Mouse (Mus musculus) hindbrain, embryonic 14.5 days (tissue): ENCODE results near the gene Kcnj14. TPM values are rescaled to one million over a fixed set of nuclear protein-coding genes. Genes with fewer than 3 reads are reported as not detected.

Source experiments
- ATAC-seq: fragments of 200-750 bp; cut with Nextera tagmentation; 2 replicates; pipeline ENCODE4 v1.8.0; 2017; ENCODE audit warnings: moderate number of reproducible peaks, mild to moderate bottlenecking, moderate TSS enrichment, moderate library complexity; ENCODE audit not compliant: low FRiP score
- DNase-seq: peaks from one replicate; pipeline ENCODE4 v3.0.0-alpha.2; 2015; ENCODE audit warnings: low spot score
- H3K27ac ChIP-seq: fragments of 300-500 bp; sonication (generic); 2 replicates; pipeline ENCODE4 v1.5.1; 2014; ENCODE audit warnings: mild to moderate bottlenecking, moderate library complexity
- H3K27me3 ChIP-seq: fragments of 300-500 bp; sonication (generic); 2 replicates; pipeline ENCODE4 v1.6.1; 2014; ENCODE audit warnings: mild to moderate bottlenecking, low read length, mixed read lengths; ENCODE audit not compliant: control insufficient read depth, insufficient read depth
- H3K36me3 ChIP-seq: fragments of 300-500 bp; sonication (generic); replicated peaks from 2 replicates; pipeline ENCODE4 v1.6.1; 2014; ENCODE audit not compliant: control insufficient read depth, insufficient read depth
- H3K4me1 ChIP-seq: fragments of 300-500 bp; sonication (generic); replicated peaks from 2 replicates; pipeline ENCODE4 v1.6.1; 2014; ENCODE audit warnings: antibody characterized with exemption, low read length, mixed read lengths; ENCODE audit not compliant: control insufficient read depth, insufficient read depth
- H3K4me2 ChIP-seq: fragments of 300-500 bp; sonication (generic); replicated peaks from 2 replicates; pipeline ENCODE4 v1.6.1; 2014; ENCODE audit warnings: mild to moderate bottlenecking, moderate library complexity
- H3K4me3 ChIP-seq: fragments of 300-500 bp; sonication (generic); replicated peaks from 2 replicates; pipeline ENCODE4 v1.5.1; 2014; ENCODE audit warnings: mild to moderate bottlenecking, low read length
- H3K9ac ChIP-seq: fragments of 300-500 bp; sonication (generic); 2 replicates; pipeline ENCODE4 v1.6.1; 2014
- H3K9me3 ChIP-seq: fragments of 300-500 bp; sonication (generic); 2 replicates; pipeline ENCODE4 v1.6.1; 2016; ENCODE audit warnings: low read length; ENCODE audit not compliant: control insufficient read depth
- WGBS: fragments of 180-500 bp; shearing (Covaris S2); extraction: QIAGEN DNeasy Blood & Tissue Kit; methylation state at CpG from one replicate; pipeline ENCODE4 v1.1.7; 2014; 5-methylcytosine and 5-hydroxymethylcytosine counted together
- polyA plus RNA-seq: library from polyadenylated mRNA; unstranded; fragments of >200 nt; fragmentation: Nextera tagmentation; extraction: Ambion mirVana; gene quantifications from 2 replicates; pipeline ENCODE4 v1.2.1, GENCODE M21; 2014

The Kcnj14 gene
- polyA plus RNA-seq, 1 experiment from 2014 or later, result 1.3 TPM

DNA sequence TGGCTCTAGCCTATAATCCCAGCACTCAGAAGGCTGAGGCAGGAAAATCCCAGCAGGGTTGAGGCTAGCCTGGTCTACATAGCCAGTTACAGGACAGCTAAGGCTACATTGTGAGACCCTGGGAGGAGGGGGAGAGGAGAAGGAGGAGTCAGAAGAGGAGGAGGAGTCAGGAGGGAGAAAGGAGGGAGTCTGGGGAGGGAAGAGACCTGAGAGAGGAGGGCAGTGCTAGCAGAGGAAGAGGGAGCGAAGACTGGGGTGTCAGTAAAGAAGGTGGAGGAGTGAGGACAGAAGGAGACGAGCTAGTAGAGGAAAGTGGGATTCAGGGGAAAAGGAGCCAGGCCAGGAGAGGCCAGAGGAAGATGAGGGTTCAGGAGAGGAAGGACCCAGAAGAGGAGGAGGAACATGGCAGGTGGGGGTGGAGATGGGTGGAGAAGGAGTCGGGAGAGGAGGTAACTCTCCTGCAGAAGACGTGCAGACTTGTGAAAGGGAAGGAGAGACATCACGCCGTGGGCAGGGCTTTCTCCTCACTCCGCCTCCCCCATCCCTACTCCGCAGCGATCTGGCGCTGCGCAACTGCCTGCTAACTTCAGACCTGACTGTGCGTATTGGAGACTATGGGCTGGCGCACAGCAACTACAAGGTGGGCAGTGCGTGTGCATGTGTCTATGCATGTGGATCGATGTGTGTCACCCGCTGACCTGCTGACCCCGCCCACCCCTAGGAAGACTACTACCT, 32.7 kb downstream of the Kcnj14 start:
- ATAC-seq (no peak), DNase-seq (no peak)
- peaks cover 10% of the 10 kb centered on the region for H3K4me1 ChIP-seq
- WGBS, result 75% methylated on average over 17 of the region's 17 CpGs
- no peaks in the 10 kb centered on the region for H3K9me3 ChIP-seq
- peaks cover 15% of the 10 kb centered on the region; the same call in 1 of the 2 replicates for H3K27me3 ChIP-seq
- no peak overlapping the region for H3K9ac ChIP-seq
- no peak overlapping the region for H3K4me3 ChIP-seq
- peaks cover 98% of the 10 kb centered on the region for H3K36me3 ChIP-seq
- H3K4me2 ChIP-seq, result no peak overlapping the region
- H3K27ac ChIP-seq, result no peak overlapping the region

DNA sequence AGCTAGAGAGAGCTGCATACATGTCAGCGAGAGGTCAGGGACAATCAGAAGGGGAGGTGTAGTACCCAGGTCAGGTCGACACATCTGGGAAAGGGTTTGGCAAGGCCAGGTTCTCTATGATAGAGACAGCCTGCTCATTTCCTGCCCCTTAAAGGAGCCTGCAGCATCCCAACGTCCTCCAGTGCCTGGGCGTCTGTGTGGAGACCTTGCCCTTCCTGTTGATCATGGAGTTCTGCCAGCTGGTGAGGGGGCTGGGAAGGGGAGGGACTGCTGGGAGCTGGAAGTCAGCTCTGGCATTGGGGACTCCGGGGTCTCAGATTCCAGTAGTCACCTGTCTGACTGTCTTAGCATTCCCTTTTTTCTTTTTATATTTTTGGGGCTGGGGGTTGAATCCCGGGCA, 33.9 kb downstream of the Kcnj14 start:
- H3K4me1 ChIP-seq, result peaks cover 18% of the 10 kb centered on the region
- H3K9ac ChIP-seq, result no peak overlapping the region
- no peak for DNase-seq
- H3K27me3 ChIP-seq, result peaks cover 15% of the 10 kb centered on the region; the same call in 1 of the 2 replicates
- H3K4me2 ChIP-seq, result no peak overlapping the region
- H3K4me3 ChIP-seq, result no peak overlapping the region
- H3K36me3 ChIP-seq, result peaks cover 86% of the 10 kb centered on the region
- H3K27ac ChIP-seq, result no peak overlapping the region
- WGBS, result 76% methylated on average over 6 of the region's 6 CpGs
- H3K9me3 ChIP-seq, result no peaks in the 10 kb centered on the region
- ATAC-seq, result no peak

DNA sequence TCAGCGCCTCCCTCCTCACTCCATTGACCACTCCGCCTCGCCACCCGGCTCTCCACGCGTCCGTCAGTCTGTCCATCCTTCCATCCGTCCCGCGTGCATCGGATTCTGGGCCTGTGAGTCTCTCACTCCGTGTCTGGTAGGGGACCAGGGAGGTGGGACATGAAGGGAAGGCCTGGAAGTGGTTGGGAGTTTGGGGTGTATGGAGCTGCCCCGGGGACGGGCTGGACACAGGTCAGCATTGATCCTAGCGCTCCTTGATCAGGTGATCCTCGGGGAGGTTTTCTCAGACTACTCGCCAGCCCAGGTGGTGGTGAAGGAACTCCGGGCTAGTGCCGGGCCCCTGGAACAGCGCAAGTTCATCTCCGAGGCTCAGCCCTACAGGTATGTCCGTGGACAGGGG, 36.9 kb downstream of the Kcnj14 start:
- H3K4me1 ChIP-seq, result peaks cover 21% of the 10 kb centered on the region
- WGBS, result 88% methylated on average over 22 of the region's 22 CpGs
- no peak overlapping the region for H3K27ac ChIP-seq
- ATAC-seq, result no peak
- DNase-seq, result no peak
- H3K4me2 ChIP-seq, result peak overlapping the region; percentile 68
- H3K9ac ChIP-seq, result 0 out of 2 replicates have a peak overlapping the region, but pooled peaks have one; percentile 29
- no peaks in the 10 kb centered on the region for H3K27me3 ChIP-seq
- H3K36me3 ChIP-seq, result peaks cover 55% of the 10 kb centered on the region
- no peaks in the 10 kb centered on the region for H3K9me3 ChIP-seq
- peak overlapping the region; percentile 85; the same call in 1 of the 2 replicates for H3K4me3 ChIP-seq

GRCm38 (mm10) chr7:45786661-45787413, 37.7 kb downstream of the Kcnj14 start:
- Histone ChIP-seq H3K27me3 (no peaks in the 10 kb centered on the region), H3K4me2 (peak overlapping the region; percentile 68), H3K36me3 (peaks cover 47% of the 10 kb centered on the region), H3K4me1 (peaks cover 21% of the 10 kb centered on the region), H3K4me3 (peak overlapping the region; percentile 85), H3K9me3 (no peaks in the 10 kb centered on the region), H3K27ac (peak overlapping the region; percentile 99), H3K9ac (peak overlapping the region; percentile 96)
- peak; percentile 12; the same call in 1 of the 2 replicates for ATAC-seq
- peak; percentile 62 for DNase-seq
- WGBS, result 9% methylated on average over 17 of the region's 17 CpGs

DNA sequence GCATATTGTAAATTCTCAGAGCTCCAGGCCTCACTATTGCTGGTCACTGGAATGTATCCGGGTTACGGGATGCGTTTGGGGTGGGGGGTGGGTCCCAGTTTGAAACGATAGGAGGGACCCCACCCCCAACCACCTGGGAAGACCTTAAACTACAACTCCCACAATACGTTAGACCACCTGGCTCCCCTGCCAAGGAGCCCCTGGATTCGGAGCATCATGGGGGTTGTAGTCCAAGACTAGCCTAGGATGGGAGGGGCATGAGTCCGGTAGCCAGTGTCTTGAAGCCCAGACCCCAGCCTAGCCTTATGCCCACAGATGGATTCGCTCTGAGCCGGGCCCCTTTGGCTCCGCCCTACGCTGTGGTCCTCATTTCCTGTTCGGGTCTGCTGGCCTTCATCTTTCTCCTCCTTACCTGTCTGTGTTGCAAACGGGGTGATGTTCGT, 38.4 kb downstream of the Kcnj14 start:
- H3K27ac ChIP-seq, result peak overlapping the region; percentile 99
- peaks cover 40% of the 10 kb centered on the region for H3K36me3 ChIP-seq
- DNase-seq, result peak; percentile 71
- peaks cover 21% of the 10 kb centered on the region for H3K4me1 ChIP-seq
- peak overlapping the region; percentile 85 for H3K4me3 ChIP-seq
- peak; percentile 25; the same call in 1 of the 2 replicates for ATAC-seq
- no peaks in the 10 kb centered on the region for H3K9me3 ChIP-seq
- no peaks in the 10 kb centered on the region for H3K27me3 ChIP-seq
- peak overlapping the region; percentile 96 for H3K9ac ChIP-seq
- under 1% methylated on average over 14 of the region's 14 CpGs for WGBS
- H3K4me2 ChIP-seq, result peak overlapping the region; percentile 68

- no peaks in the 10 kb centered on the region for H3K9me3 ChIP-seq
- H3K4me1 ChIP-seq, result peaks cover 21% of the 10 kb centered on the region
- peak overlapping the region; percentile 68 for H3K4me2 ChIP-seq
- peak overlapping the region; percentile 99 for H3K27ac ChIP-seq
- no peaks in the 10 kb centered on the region for H3K27me3 ChIP-seq
- peaks cover 34% of the 10 kb centered on the region for H3K36me3 ChIP-seq
- H3K4me3 ChIP-seq, result peak overlapping the region; percentile 85
- peak overlapping the region; percentile 96 for H3K9ac ChIP-seq
- under 1% methylated on average over 37 of the region's 42 CpGs for WGBS
- no peak for DNase-seq
- peak; percentile 49 for ATAC-seq
These were observed 39.0 kb downstream of the Kcnj14 start for GRCm38 (mm10) chr7:45785388-45786135.

DNA sequence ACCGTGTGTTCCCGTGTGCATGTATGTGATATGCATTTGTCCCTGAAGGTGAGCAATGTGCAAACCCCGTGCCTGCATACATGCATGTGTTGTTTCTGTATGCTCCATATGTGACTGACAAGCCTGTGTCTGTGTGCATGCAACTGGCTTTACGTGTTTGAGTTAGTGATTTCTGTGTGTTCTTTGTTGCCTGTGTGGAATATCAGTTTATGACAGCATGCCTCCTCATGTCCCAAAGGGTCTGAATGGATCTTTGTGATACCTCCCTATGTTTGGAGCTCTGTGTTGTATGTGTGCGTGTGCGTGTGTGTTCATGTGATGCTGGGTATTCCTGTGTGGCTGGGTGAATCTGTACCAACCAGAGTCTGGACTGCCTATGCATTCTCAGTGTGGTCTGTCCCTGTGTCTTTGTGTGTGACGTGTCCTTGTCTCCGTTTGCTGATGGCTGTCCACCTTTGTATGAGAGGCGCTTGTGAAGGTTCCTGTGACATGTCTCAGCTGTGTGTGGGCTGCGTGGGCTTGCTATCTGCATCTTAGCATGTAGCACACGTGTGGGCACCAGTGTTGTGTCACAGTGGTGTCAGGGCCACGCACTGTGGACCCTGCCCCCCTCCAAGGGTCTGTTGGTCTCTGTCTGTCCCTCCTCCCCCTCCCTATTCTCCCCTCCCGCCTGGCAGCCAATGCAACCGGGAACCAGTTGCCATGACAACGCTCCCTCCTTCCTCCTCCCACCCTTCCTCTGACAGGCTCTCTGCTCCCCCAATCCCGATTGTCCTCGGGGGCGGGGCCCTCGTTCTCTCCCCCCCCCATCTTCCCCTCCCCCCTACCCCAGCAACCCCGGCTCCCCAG, 39.8 kb downstream of the Kcnj14 start, which contains the start of gene Sult2b1:
TSS of gene Sult2b1 (minus strand) at position 146 of the 849 bp plus-strand sequence.
- no peaks in the 10 kb centered on the region for H3K27me3 ChIP-seq
- H3K9ac ChIP-seq, result peak within 1 kb of the TSS; percentile 96
- peak within 1 kb of the TSS; percentile 85 for H3K4me3 ChIP-seq
- no peaks in the 10 kb centered on the region for H3K9me3 ChIP-seq
- H3K4me1 ChIP-seq, result peaks cover 21% of the 10 kb centered on the region
- H3K4me2 ChIP-seq, result peak within 1 kb of the TSS; percentile 68
- DNase-seq (peak; percentile 93), ATAC-seq (peak; percentile 72)
- peaks cover 26% of the 10 kb centered on the region for H3K36me3 ChIP-seq
- peak within 1 kb of the TSS; percentile 99 for H3K27ac ChIP-seq
- WGBS, result 13% methylated on average over 20 of the region's 20 CpGs

- 0% methylated on average over 38 of the region's 38 CpGs for WGBS
- Histone ChIP-seq H3K9ac (peak within 1 kb of the TSS; percentile 96), H3K4me1 (peaks cover 21% of the 10 kb centered on the region), H3K9me3 (no peaks in the 10 kb centered on the region), H3K27me3 (no peaks in the 10 kb centered on the region), H3K4me3 (peak within 1 kb of the TSS; percentile 85), H3K27ac (peak within 1 kb of the TSS; percentile 99), H3K36me3 (peaks cover 15% of the 10 kb centered on the region), H3K4me2 (peak within 1 kb of the TSS; percentile 68)
- ATAC-seq (peak; percentile 54), DNase-seq (peak; percentile 74)
These were observed 41.0 kb downstream of the Kcnj14 start, which contains the start of gene Lmtk3 for GRCm38 (mm10) chr7:45783511-45784091. Gene Lmtk3 (plus strand): TSS chr7:45783738.
